Mouse (Mus musculus): ENCODE results near the gene Pigyl. TPM values are rescaled to one million over a fixed set of nuclear protein-coding genes. Genes with fewer than 3 reads are reported as not detected.
A peak's percentile ranks its signal among the peaks of the same experiment; 100 is the strongest.

Gene Pigyl
- polyA plus RNA-seq, 1 experiment from 2014 or later = 87.5 TPM

DNA sequence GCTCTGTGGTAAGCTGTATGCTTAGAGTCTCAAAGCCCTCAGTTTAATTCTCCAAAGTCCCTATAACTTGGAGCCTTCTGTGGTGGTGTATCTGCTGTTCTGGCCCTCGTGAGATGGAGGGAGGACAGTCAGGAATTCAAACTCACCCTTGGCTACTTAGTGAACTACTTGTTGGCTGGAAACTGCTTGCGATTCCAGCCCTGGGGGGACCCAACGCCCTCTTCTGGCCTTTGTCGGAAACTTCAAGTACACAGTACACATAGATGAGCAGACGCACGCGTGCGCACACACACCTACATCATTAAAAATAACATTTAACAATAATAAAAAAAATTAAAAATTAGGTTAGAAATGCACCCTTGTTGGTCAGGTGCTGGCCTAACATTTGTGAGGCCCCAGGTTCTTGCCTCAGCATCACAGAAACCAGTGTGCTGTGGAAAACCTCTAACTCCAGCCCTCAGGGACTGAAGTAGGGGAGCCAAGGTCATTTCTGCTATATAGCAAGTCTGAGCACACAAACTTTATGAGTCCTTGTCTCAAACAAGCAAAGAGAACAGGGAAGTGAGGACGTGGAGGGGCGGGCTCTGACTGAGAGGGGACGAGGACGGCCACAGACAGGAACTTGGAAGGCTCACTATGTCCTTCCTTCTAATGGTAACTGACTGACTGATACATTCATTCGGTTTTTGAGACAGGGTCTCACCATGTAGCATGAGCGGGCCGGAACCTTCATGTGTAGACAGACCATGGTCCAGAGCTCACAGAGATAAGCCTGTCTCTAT is 31.2 kb upstream of the Pigyl start:
- Histone ChIP-seq H3K4me1 (no peaks in the 10 kb centered on the region), H3K36me3 (ENCODE audit: poor library complexity, severe bottlenecking) (no peaks in the 10 kb centered on the region), H3K9me3 (replicated peaks) (no peaks in the 10 kb centered on the region), H3K9ac (no peak overlapping the region), H3K27me3 (peaks cover 12% of the 10 kb centered on the region; the same call in 1 of the 2 replicates), H3K4me2 (no peak overlapping the region), H3K27ac (no peak overlapping the region), H3K4me3 (no peak overlapping the region)
- WGBS = 92% methylated on average over 15 of the region's 15 CpGs
- ATAC-seq = no peak

DNA sequence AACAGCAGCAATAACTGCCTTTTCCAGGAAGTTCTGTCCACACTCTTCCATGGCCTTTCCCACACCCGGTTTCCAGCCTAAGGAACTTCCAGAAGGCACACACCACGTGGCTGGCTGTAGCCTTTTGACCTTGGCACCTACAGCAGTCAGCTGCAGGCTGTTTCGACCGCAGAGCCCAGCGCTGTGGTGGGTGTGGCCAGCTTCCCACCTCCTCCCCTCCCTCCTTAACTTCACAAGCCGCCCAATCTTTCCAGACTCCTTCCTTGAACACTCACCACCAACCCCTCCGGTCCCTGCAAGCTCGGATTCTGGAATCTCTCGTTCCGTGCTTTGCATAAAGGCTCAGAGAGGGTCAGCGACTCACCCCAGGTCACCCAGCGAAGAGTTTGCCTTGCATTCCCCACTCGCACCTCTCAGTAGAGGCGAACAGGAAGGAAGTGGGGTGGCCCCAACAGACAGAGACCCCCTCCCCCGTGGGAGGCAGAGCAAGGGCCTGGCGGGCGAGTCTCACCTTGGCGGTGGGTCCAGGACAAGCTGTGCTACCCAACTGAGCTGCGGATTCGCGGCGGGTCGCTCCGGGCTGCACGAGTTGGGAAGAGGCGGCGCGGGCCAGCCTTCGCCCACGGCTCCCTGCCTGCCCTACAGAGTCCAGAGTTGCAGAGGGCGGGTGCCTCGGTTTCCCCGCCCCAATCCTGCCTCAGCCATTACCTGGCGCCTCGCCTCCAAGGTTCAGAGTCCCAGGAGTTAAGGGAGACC is 25.2 kb upstream of the Pigyl start:
- H3K9me3 ChIP-seq (replicated peaks) = no peaks in the 10 kb centered on the region
- peak overlapping the region; percentile 39 for H3K4me2 ChIP-seq
- ATAC-seq = no peak
- peaks cover 37% of the 10 kb centered on the region for H3K27me3 ChIP-seq
- WGBS = 3% methylated on average over 32 of the region's 35 CpGs
- no peaks in the 10 kb centered on the region for H3K36me3 ChIP-seq (ENCODE audit: poor library complexity, severe bottlenecking)
- no peaks in the 10 kb centered on the region for H3K4me1 ChIP-seq
- H3K4me3 ChIP-seq = peak overlapping the region; percentile 5; the same call in 1 of the 2 replicates
- H3K27ac ChIP-seq = no peak overlapping the region
- peak overlapping the region; percentile 23; the same call in 1 of the 2 replicates for H3K9ac ChIP-seq

- Histone ChIP-seq H3K4me3 (no peak overlapping the region), H3K4me1 (peaks cover 3% of the 10 kb centered on the region; the same call in 1 of the 2 replicates), H3K9me3 (replicated peaks) (no peaks in the 10 kb centered on the region), H3K9ac (no peak overlapping the region), H3K4me2 (0 out of 2 replicates have a peak overlapping the region, but pooled peaks have one; percentile 39), H3K36me3 (ENCODE audit: poor library complexity, severe bottlenecking) (no peaks in the 10 kb centered on the region), H3K27ac (no peak overlapping the region), H3K27me3 (peaks cover 37% of the 10 kb centered on the region)
- 62% methylated on average over 11 of the region's 11 CpGs for WGBS
- ATAC-seq = no peak
Measured at GRCm38 (mm10) chr9:22132220-22132619, 24.4 kb upstream of the Pigyl start.

DNA sequence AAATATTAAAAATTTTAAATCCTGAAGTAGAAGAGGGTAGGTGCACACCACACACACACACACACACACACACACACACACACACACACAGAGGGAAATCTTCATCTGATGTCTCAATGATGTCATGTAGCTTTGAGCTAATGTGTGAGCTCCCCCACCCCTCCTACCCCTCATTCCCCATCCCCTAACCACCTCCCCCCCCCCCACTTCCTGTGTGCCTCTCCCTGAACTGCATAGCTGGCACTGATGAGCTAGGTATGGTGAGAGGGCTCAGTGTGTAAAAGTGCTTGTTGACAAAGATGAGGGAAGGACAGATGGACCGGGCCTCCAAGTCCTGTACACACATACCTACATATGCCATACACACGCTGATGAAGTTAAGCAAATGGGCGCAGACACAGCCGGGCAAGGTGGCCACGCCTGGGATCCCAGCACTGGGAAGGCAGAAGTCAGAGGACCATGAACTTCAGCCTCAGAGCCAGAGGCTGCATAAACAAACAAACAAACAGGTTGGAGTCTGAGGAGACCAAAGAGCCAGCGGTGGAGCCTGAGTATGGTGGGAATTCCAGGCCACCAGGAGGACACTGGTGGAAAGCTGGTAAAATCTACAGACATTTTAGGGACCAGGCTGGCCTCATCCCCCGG is 22.3 kb upstream of the Pigyl start:
- Histone ChIP-seq H3K27me3 (peaks cover 33% of the 10 kb centered on the region), H3K9me3 (replicated peaks) (no peaks in the 10 kb centered on the region), H3K4me2 (no peak overlapping the region), H3K4me3 (no peak overlapping the region), H3K4me1 (peaks cover 4% of the 10 kb centered on the region; the same call in 1 of the 2 replicates), H3K9ac (no peak overlapping the region), H3K27ac (no peak overlapping the region), H3K36me3 (ENCODE audit: poor library complexity, severe bottlenecking) (no peaks in the 10 kb centered on the region)
- ATAC-seq = no peak
- 90% methylated on average over 7 of the region's 7 CpGs for WGBS

DNA sequence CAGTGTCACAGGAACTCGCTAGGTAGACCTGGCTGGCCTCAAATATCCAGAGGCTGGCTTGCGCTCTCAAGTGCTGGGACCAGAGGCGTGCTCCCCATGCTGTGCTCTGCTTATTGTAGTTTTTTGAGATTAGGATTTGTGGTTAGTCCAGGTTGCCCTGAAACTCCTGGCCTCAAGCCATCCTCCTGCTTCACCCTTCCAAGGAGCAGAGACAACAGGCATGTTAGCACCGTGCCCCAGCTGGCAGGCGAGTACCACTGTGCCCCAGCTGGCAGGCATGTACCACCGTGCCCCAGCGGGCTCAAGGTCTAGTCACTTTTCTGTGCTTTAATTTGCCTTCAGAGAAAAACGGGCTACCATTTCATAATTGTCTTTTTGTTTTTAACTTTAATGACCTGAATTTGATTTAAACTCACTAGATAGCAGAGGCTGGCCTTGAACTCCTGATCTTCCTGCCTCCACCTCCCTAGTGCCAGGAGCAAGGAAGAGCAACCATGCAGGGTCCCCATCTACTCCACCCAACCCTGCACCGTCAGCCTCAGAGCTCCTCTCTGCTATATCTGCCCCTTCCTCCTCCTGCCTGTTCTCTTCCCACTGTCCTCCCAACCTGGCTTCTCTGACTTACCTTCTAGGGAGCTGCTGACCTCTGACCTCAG is 21.5 kb upstream of the Pigyl start:
- peaks cover 28% of the 10 kb centered on the region for H3K27me3 ChIP-seq
- ATAC-seq = no peak
- H3K4me2 ChIP-seq = no peak overlapping the region
- H3K27ac ChIP-seq = no peak overlapping the region
- no peaks in the 10 kb centered on the region for H3K9me3 ChIP-seq (replicated peaks)
- 80% methylated on average over 9 of the region's 9 CpGs for WGBS
- no peaks in the 10 kb centered on the region for H3K36me3 ChIP-seq (ENCODE audit: poor library complexity, severe bottlenecking)
- peaks cover 4% of the 10 kb centered on the region; the same call in 1 of the 2 replicates for H3K4me1 ChIP-seq
- H3K9ac ChIP-seq = no peak overlapping the region
- no peak overlapping the region for H3K4me3 ChIP-seq

GRCm38 (mm10) chr9:22135644-22136390 is 20.8 kb upstream of the Pigyl start, which contains the start of gene Acp5:
Gene Acp5 (minus strand): TSS chr9:22135711.
- no peak within 1 kb of the TSS for H3K27ac ChIP-seq
- no peak within 1 kb of the TSS for H3K9ac ChIP-seq
- no peak for ATAC-seq
- peaks cover 4% of the 10 kb centered on the region; the same call in 1 of the 2 replicates for H3K4me1 ChIP-seq
- peaks cover 22% of the 10 kb centered on the region for H3K27me3 ChIP-seq
- 72% methylated on average over 7 of the region's 7 CpGs for WGBS
- H3K9me3 ChIP-seq (replicated peaks) = no peaks in the 10 kb centered on the region
- H3K4me3 ChIP-seq = no peak within 1 kb of the TSS
- H3K4me2 ChIP-seq = no peak within 1 kb of the TSS
- no peaks in the 10 kb centered on the region for H3K36me3 ChIP-seq (ENCODE audit: poor library complexity, severe bottlenecking)

- Histone ChIP-seq H3K9me3 (replicated peaks) (no peaks in the 10 kb centered on the region), H3K4me1 (peaks cover 4% of the 10 kb centered on the region; the same call in 1 of the 2 replicates), H3K4me2 (no peak overlapping the region), H3K27ac (no peak overlapping the region), H3K27me3 (peaks cover 10% of the 10 kb centered on the region), H3K36me3 (ENCODE audit: poor library complexity, severe bottlenecking) (no peaks in the 10 kb centered on the region), H3K9ac (no peak overlapping the region), H3K4me3 (no peak overlapping the region)
- WGBS = 9% methylated on average over 23 of the region's 23 CpGs
- ATAC-seq = no peak
Measured at GRCm38 (mm10) chr9:22136765-22137547, 19.7 kb upstream of the Pigyl start.

DNA sequence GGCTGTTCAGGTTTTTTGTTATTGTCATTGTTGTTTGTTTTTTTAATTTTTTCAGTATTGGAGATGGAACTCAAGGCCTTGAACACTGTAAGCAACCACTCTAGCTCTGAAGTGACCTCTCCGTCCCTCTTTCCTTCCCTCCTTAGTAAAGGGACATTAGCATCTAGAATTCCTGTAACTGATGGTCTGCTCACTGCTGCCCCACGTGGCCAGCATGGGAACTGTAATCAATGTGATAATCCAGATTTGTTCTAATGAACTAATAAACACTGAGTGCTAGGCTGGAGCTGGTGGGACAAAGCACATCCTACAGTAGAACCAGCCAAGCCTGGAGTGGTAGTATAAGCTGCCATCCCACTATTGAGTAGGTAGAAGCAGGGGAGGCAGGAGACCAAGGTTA is 18.2 kb upstream of the Pigyl start:
- 35% methylated on average over 2 of the region's 2 CpGs for WGBS
- Histone ChIP-seq H3K9me3 (replicated peaks) (no peaks in the 10 kb centered on the region), H3K9ac (no peak overlapping the region), H3K4me2 (no peak overlapping the region), H3K27ac (no peak overlapping the region), H3K4me1 (peaks cover 4% of the 10 kb centered on the region; the same call in 1 of the 2 replicates), H3K36me3 (ENCODE audit: poor library complexity, severe bottlenecking) (no peaks in the 10 kb centered on the region), H3K27me3 (no peaks in the 10 kb centered on the region; the same call in 1 of the 2 replicates), H3K4me3 (no peak overlapping the region)
- ATAC-seq = no peak

GRCm38 (mm10) chr9:22139746-22140145 is 16.9 kb upstream of the Pigyl start:
- H3K4me2 ChIP-seq = no peak overlapping the region
- no peak for ATAC-seq
- 92% methylated on average over 5 of the region's 5 CpGs for WGBS
- H3K4me3 ChIP-seq = no peak overlapping the region
- no peaks in the 10 kb centered on the region for H3K36me3 ChIP-seq (ENCODE audit: poor library complexity, severe bottlenecking)
- no peak overlapping the region for H3K27ac ChIP-seq
- H3K27me3 ChIP-seq = no peaks in the 10 kb centered on the region; the same call in 1 of the 2 replicates
- H3K9me3 ChIP-seq (replicated peaks) = no peaks in the 10 kb centered on the region
- H3K9ac ChIP-seq = no peak overlapping the region
- H3K4me1 ChIP-seq = peaks cover 4% of the 10 kb centered on the region; the same call in 1 of the 2 replicates

GRCm38 (mm10) chr9:22143108-22144037 is 13.3 kb upstream of the Pigyl start:
- H3K4me2 ChIP-seq = no peak overlapping the region
- WGBS = 59% methylated on average over 17 of the region's 17 CpGs
- no peaks in the 10 kb centered on the region; the same call in 1 of the 2 replicates for H3K9me3 ChIP-seq (replicated peaks)
- H3K27ac ChIP-seq = no peak overlapping the region
- H3K36me3 ChIP-seq (ENCODE audit: poor library complexity, severe bottlenecking) = no peaks in the 10 kb centered on the region
- no peaks in the 10 kb centered on the region for H3K4me1 ChIP-seq
- no peaks in the 10 kb centered on the region for H3K27me3 ChIP-seq
- no peak overlapping the region for H3K9ac ChIP-seq
- peak; percentile 61; the same call in 1 of the 2 replicates for ATAC-seq
- H3K4me3 ChIP-seq = no peak overlapping the region
